Mouse (Mus musculus) cerebellum, adult 11-12 months (tissue): ENCODE results near the gene Grb7.

Experiments
- DNase-seq: peaks from one replicate; pipeline ENCODE4 v3.0.0; 2022

Gene Grb7

DNA sequence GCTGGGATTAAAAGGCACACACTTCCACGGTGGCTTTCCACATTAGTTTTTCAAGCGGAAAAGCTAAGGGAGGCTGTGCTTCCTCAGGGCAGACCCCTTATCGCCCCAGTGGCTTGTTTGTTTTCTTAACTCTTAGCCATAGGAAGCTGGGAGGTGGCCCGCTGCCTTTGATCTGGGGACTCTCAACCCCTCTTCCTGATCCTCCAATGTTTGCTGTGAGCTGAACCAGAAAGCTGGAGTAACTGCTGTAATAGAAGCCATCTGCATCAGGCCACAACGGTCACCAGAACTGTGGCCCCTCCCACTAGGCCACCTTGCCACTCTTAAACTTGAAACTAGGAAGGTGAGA is at the start of gene Grb7:
Gene Grb7 (plus strand): TSS at position 182 of the 349 bp plus-strand sequence.
- DNase-seq = no peak

DNA sequence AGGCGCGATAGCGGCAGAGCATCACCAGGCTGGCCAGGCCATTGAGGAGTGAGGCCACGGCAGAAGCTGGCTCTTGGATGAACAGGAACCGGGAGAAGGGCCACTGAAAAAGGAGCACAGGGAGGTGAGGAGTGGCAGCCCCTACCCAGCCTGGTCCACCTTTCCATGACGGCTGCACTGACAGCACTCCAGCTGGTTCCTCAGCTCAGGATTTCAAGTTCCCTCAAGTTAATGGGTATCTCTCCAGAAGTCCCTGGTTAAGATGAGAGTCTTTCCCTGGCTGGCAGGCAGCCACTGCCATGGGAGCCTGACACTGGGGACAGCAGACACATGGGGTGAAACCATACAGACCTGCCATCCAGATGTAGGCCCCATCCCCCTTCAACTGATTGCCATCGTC is 48.2 kb upstream of the Grb7 start:
- peak; percentile 46 for DNase-seq

- DNase-seq = peak; percentile 91
Measured at GRCm38 (mm10) chr11:98400161-98400726, 46.0 kb upstream of the Grb7 start, which contains the start of gene Pgap3. TSS of gene Pgap3 (minus strand) at chr11:98400490.

GRCm38 (mm10) chr11:98400816-98401215 is 45.4 kb upstream of the Grb7 start:
- peak; percentile 36 for DNase-seq

GRCm38 (mm10) chr11:98406621-98407020 is 39.6 kb upstream of the Grb7 start:
- no peak for DNase-seq

GRCm38 (mm10) chr11:98408872-98409271 is 37.3 kb upstream of the Grb7 start:
- DNase-seq = no peak

DNA sequence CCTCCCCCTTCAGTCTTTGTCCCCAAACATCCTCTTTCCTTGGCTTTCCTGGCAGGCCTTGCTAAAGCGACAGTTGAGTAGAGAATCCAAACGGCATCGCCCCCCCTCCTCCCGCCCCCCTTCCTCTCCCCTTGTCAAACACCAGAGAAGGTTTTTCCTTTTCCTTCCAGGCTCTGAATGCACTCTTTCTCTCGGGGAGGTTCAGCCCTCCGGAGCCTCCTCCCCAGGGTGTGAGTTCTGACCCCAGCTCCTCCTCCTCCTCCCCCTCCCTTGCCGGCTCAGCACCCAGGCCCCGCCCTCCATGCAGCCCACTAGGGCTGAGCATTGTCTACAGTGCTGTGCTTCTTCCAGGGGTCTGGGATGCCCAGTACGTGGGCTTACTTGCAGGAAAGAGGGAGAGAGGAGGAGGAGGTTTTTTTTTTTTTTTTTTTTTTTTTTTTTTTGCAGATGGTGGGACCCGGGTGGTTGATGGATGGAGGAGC is 36.8 kb upstream of the Grb7 start:
- no peak for DNase-seq

DNA sequence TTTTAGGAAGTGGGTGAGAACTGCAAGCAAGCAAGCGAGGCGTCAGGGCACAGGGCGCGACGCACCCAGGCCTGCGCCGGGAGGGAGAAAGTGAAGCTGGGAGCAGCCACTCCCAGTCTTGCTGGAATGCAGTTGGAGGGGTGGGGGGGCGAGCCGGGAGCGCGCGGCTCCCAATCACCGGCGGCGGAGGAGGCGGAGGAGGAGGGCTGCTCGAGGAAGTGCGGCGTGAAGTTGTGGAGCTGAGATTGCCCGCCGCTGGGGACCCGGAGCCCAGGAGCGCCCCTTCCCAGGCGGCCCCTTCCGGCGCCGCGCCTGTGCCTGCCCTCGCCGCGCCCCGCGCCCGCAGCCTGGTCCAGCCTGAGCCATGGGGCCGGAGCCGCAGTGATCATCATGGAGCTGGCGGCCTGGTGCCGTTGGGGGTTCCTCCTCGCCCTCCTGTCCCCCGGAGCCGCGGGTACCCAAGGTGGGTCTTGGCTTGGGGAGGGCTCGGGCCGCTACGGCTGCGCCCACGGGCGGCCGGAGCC is 33.9 kb upstream of the Grb7 start, which contains the start of gene Erbb2:
Gene Erbb2 (plus strand): TSS at position 198 of the 524 bp plus-strand sequence.
- DNase-seq = no peak

GRCm38 (mm10) chr11:98412797-98413301 is 33.3 kb upstream of the Grb7 start:
- no peak for DNase-seq

DNA sequence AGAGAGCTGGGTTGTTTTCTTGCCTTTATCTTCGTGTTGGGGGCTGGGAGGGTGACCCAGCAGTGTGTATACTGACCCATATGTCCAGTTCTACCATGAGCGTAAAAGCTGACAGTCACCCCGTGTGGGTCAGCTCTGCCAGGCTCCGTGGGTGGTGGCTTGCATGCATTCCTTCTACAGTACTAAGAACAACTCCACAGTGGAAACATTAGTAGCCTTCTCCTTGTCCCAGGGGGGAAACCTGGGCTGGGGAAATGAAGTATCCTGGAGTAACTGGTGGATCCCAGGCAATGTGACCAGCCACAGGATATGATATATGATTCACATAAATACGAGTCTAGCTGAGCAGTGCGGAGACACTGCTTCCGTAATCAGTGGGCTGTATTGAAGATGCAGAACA is 32.5 kb upstream of the Grb7 start:
- DNase-seq = no peak

GRCm38 (mm10) chr11:98414162-98414561 is 32.0 kb upstream of the Grb7 start:
- no peak for DNase-seq

- DNase-seq = no peak
Measured at GRCm38 (mm10) chr11:98417074-98417473, 29.1 kb upstream of the Grb7 start.

- no peak for DNase-seq
Measured at GRCm38 (mm10) chr11:98418273-98418672, 27.9 kb upstream of the Grb7 start.

GRCm38 (mm10) chr11:98418939-98419547 is 27.2 kb upstream of the Grb7 start:
- DNase-seq = no peak

DNA sequence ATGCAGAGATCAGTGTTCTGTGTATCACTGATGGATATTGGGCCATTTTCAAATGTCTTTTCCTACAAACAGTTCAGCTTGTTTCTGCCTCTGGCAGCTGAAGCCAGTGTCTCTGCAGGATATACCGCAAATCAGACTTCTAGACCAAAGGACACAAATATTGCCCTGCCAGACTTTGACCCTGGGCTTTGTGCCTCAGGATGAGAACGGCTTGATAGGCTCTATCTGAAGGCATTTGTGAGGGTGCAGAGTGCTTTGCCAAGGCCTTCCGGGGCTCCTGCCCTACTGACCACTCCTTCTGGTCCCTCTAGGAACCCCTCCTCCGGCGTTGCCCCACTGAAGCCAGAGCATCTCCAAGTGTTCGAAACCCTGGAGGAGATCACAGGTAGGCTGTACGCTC is 19.6 kb upstream of the Grb7 start:
- DNase-seq = no peak

DNA sequence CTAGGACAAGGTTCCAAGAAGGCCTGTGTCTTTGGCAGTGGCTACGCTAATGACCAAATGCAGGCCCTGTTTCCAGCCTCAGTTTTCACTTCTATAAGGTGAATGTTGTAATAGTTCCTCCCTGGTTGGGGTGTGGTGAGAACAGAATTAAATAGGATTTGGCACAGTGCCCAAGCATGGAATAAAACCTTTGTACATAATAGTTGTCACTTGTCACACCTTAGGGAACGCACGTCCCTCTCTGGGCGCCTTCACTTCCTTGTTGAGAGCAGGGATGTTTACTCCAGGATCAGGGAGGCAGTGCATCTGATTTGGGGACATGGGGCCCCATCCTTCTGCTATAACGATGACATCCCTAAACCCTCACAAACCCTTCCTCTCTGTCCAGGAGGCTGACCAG is 17.8 kb upstream of the Grb7 start:
- no peak for DNase-seq

- no peak for DNase-seq
Measured at GRCm38 (mm10) chr11:98431743-98432502, 14.3 kb upstream of the Grb7 start.

DNA sequence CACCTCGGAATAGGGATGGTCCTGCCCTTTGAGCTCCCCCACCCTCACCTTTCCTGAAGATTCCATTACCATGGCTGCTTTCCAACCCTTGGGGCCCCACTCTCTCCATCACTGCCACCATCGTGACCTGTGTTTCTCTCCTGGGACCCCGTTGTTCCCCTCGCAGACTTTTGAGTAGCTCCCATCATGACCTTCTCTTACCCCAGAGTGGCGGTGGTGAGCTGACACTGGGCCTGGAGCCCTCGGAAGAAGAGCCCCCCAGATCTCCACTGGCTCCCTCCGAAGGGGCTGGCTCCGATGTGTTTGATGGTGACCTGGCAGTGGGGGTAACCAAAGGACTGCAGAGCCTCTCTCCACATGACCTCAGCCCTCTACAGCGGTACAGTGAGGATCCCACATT is 10.5 kb upstream of the Grb7 start:
- DNase-seq = no peak

DNA sequence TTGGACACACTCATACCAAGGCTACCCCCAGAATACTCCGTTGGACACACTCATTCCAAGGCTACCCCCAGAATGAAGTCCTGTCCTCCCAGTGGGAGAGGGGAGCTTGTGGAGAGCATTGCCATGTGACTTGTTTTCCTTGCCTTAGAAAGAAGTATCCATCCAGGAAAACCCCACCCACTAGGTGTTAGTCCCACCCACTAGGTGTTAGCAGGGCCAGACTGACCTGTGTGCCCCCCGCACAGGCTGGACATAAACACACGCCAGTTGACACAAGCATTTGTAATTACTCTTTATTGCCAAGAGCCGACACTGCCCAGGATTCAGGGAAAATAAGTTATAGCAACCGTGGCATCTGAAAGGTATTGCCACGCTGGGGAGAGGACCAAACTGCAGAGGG is 8.8 kb upstream of the Grb7 start:
- peak; percentile 49 for DNase-seq

DNA sequence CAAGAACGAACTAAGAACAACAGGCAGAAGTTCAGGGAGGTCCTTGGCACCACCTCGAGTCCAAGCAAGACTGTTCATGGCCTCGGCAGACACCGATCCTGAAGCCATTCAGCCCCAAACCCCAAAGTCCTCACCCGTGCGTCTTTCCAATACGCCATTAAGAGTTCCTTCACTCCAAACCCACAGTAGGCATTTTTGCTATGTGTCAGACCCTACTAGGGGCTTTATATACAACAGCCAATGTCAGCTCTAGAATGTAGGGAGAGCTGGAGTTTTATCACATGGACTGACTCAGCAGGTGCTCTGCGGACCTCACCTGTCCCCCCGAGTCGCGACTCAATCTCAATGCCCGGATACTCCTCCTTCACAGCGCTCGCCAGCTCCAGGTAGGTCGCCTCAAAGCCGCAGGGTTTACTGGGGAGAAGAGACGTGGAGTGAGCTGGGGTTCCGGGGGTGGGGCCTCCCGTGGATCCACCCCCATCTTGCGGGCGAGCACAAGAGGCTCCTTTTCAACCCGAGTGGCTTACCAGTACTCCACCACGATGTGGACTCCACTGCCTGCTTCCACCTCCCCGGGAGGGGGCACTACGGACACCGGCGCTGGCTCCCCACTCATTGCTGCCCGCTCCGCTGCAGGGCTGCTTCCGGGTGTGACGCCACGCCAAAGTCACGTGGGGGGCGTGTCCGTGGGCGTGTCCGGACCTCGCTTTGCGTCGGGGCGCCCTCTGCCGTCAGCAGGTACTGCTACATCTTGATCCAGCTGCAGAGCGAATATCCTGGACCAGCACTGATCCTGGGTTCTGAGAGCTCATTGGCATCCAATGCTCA is 7.6 kb upstream of the Grb7 start, which contains the start of gene Mien1:
Gene Mien1 (minus strand): TSS at position 661 of the 828 bp plus-strand sequence.
- DNase-seq = peak; percentile 94

- DNase-seq = no peak
Measured at GRCm38 (mm10) chr11:98443688-98444087, 2.5 kb upstream of the Grb7 start.

GRCm38 (mm10) chr11:98445238-98445637 is 956 bp upstream of the Grb7 start:
- no peak for DNase-seq

- no peak for DNase-seq
Measured at GRCm38 (mm10) chr11:98445679-98446078, 515 bp upstream of the Grb7 start.
